Mouse (Mus musculus) adrenal gland, postnatal 25 days (tissue): Measurements from ENCODE around the gene Sh3pxd2a. TPM values are rescaled to one million over a fixed set of nuclear protein-coding genes. Genes with fewer than 3 reads are reported as not detected.

Experiments
- microRNA-seq, 2 experiments: library from miRNA; unstranded; fragments of <30 nt; microRNA quantifications; one replicate each; pipeline ENCODE4 v1.2.0; 2021
- total RNA-seq: library from RNA; stranded (reverse); gene quantifications from 2 replicates; pipeline ENCODE4 v1.2.3, GENCODE M21; 2021

Gene Sh3pxd2a
- total RNA-seq, 1 experiment from 2014 or later: 36.2 TPM

Small RNAs within 50 kb of the gene (microRNA-seq; reads per million reads assigned to microRNA genes)
- gene Mir6995: 0.36 to 1.4 reads per million in 2 experiments

Other genes with a start within 250 kb of the Sh3pxd2a start
- 14.1 and 17.3 TPM in 2 replicates for gene Stn1, start 73.1 kb upstream of the Sh3pxd2a start, total RNA-seq
- 49.2 and 56.9 TPM in 2 replicates for gene Slk, start 115.3 kb upstream of the Sh3pxd2a start, total RNA-seq
- not detected in 2 replicates for gene Col17a1, start 227.7 kb upstream of the Sh3pxd2a start, total RNA-seq